Mouse (Mus musculus): ENCODE data around the gene Acvr2a.
A peak's percentile ranks its signal among the peaks of the same experiment; 100 is the strongest.
"Not testable (repeated sequence)": the region's sequence is repeated elsewhere in the genome, so short reads cannot be mapped to it uniquely, and the experiment has no call there.

Acvr2a gene

GRCm38 (mm10) chr2:48813371-48814222 is at the start of gene Acvr2a:
Gene Acvr2a (plus strand): TSS chr2:48814109.
- peak; percentile 65 to 77 for DNase-seq (ENCODE audit: low spot score in 2 of 2)

DNA sequence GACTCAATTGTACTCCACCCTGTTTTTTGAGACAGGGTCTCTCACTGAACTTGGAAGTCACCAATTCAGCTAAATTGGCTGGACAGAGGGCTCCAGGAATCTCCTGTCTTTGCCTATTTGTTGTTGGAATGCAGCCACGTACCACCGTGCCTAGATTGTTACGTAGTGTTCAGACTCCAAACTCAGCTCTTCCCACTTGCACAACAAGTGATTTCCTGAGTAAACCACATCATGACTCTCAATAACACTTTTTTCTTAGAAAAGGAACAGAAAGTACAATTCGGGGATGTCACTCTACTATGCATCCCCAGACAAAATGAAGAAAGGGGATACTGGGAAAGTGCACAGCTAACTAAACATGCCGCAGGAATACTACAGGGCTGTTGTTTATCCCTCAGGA is 47.4 kb upstream of the Acvr2a start:
- no peak for DNase-seq (ENCODE audit: low spot score in 2 of 2)

- no peak for DNase-seq (ENCODE audit: low spot score in 2 of 2)
These were observed 46.1 kb upstream of the Acvr2a start for GRCm38 (mm10) chr2:48767778-48768177.

- DNase-seq (ENCODE audit: low spot score in 2 of 2) = no peak
These were observed 45.7 kb upstream of the Acvr2a start for GRCm38 (mm10) chr2:48768219-48768618.

- no peak for DNase-seq (ENCODE audit: low spot score in 2 of 2)
These were observed 43.8 kb upstream of the Acvr2a start for GRCm38 (mm10) chr2:48770100-48770499.

DNA sequence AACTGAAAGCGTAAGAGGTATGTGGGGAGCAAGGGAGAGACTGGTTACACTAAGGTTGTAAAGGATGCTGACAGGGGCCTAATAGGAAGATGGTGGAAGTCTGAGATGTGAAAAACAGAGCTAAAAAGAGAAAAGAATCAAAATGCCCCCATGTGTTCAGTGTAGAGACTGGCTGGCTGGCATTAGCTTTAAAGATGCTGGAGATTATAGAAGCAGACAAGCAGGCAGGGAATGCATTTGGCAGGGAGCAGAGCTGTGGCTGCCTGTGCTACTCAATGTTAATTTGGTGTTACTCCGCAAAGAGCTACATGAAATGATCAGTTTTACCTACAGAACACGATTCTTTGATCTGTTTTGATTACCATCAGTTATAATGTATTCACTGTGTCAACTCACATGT is 43.3 kb upstream of the Acvr2a start:
- no peak for DNase-seq (ENCODE audit: low spot score in 2 of 2)

DNA sequence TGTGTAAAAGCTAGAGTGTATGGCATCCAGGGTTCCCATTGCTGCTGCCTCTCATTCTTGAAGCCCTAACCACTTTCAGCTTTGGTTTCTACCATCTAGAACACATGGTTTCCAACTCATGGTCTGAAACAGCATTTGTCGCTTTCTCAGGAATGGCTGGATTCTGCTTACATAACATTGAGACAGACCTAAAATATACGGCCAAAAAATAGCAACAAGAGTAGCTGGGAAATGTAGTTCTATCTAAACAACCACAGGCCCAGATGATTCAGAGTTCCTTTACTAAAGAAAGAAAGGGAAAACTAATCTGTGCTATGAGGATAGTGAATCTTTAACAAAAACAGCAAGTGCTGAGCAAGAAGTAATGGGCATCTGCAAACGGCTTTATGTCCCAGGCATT is 38.6 kb upstream of the Acvr2a start:
- DNase-seq (ENCODE audit: low spot score in 2 of 2) = no peak

DNA sequence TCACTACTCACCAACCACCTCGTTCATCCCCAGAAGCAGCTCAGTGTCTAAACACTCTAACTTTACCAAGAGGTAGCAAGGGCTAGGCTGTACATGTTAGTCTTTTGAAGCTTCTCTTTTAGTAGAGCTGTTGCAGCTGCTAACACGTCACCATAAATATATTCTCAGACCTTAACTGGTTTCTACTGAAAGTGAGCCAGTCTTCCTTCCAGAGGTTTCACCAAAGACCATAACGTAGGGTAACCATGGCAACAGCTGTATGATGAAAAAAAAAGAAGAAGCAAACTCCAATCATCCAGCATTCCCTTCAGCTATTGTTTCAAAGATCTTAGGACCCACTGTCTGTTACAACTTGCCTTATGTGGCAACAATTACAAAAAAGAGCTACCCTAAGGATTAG is 25.0 kb upstream of the Acvr2a start:
- DNase-seq (ENCODE audit: low spot score in 2 of 2) = no peak

GRCm38 (mm10) chr2:48814223-48815038 is 522 bp downstream of the Acvr2a start:
- peak; percentile 4 to 10 for DNase-seq (ENCODE audit: low spot score in 2 of 2)

DNA sequence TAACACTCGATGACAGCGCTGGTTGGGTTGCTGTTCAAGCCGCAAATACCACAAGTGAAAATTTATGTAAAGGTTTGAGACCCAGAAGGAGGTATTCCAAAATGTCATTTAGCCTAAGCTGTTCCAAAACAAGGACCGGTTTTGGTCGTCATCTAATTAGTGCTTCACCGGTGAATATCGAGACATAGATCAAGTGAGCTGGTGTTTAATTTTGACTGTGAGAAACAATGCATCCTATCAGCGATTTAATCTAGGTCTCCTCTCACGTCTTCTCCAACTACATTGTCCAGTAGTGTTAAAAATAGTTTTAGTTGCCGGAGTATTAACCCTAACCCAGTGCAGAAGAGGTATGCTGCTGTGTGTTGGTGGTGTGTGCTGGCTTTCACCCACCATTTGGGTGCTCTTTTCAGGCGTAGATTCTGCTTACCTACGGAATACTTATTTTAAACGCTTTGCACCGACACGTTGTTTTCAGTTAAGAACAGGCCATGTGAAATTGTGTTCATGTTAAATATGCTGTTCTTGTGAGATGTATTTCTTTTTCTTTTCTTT is 1.2 kb downstream of the Acvr2a start:
- no peak for DNase-seq (ENCODE audit: low spot score in 2 of 2)

GRCm38 (mm10) chr2:48816141-48817028 is 2.5 kb downstream of the Acvr2a start:
- DNase-seq (ENCODE audit: low spot score in 2 of 2) = no peak

DNA sequence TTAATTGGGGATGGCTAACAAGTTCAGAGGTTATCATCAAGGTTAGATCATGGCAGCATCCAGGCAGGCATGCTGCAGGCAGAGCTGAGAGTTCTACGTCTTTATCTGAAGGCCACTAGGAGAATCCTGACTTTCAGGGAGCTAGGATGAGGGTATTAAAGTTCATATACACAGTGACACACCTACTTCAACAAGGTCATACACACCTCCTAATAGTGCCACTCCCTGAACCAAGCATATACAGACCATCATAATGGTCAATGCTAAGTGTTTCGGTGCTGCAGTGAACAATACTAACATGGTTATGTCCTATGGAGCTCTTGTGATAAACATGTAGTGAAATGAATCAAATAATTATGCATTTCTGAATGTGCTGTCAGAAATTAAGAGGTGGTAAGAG is 12.0 kb downstream of the Acvr2a start:
- DNase-seq (ENCODE audit: low spot score in 2 of 2) = no peak

DNA sequence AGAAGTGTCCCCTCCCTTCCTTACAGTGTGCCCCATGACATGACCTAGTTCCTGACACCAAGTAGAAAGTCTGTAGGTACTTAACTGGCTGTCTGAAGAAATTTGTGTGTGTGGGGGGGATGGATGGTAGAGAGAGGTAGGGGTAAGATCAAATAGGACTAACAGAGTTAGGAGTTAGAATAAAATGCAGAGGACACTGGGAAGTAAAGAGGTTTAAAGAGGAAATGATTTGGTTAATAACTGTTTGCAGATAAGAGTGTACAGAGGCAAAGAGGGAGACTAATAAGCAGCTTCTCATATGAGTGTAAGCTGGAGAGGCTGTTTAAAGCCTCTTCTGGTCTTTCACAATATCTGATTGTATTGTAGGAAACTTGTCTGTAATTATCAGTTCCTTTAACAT is 12.5 kb downstream of the Acvr2a start:
- no peak for DNase-seq (ENCODE audit: low spot score in 2 of 2)

DNA sequence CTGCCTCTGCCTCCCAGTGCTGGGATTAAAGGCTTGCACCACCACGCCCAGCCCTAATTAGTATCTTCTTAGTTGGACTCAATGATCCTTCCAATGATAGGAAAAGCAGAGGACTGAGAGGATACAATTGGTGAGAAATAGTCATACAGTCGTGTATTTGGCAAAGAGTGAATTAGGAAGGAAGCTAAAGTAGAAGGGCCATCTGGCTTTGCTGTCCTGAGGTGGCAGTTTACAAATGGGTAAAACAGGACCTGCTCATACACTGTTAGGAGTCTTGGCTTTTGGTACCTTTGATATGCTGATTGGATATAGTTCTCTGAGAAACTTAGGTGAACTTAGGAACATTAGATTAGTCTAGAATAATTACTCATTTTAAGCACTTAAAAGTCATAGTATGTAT is 16.6 kb downstream of the Acvr2a start:
- DNase-seq (ENCODE audit: low spot score in 2 of 2) = no peak

DNA sequence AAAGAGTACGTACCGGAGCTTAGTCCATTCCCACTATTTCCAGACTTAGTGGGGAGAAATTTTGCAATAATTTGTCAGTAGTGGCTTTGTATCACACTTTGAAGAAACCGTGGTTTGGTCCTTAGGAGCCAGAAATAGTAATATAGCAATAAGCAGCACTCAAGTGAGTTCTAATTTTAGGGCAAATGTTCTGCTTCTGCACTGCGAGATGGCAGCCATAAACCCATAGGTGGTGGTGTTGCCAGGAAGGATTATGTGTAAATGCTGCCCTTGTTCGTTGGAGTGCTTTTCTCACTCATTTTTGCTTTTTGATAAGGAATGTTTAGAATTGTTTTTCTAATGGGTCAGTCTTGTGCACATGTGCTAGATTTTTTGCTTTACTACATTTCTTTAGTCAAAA is 18.4 kb downstream of the Acvr2a start:
- no peak for DNase-seq (ENCODE audit: low spot score in 2 of 2)

GRCm38 (mm10) chr2:48833884-48834450 is 20.1 kb downstream of the Acvr2a start:
- DNase-seq (ENCODE audit: low spot score in 2 of 2) = no peak

- DNase-seq (ENCODE audit: low spot score in 2 of 2) = no peak
These were observed 27.9 kb downstream of the Acvr2a start for GRCm38 (mm10) chr2:48841611-48842470.

GRCm38 (mm10) chr2:48846689-48847398 is 32.9 kb downstream of the Acvr2a start:
- no peak for DNase-seq (ENCODE audit: low spot score in 2 of 2)

DNA sequence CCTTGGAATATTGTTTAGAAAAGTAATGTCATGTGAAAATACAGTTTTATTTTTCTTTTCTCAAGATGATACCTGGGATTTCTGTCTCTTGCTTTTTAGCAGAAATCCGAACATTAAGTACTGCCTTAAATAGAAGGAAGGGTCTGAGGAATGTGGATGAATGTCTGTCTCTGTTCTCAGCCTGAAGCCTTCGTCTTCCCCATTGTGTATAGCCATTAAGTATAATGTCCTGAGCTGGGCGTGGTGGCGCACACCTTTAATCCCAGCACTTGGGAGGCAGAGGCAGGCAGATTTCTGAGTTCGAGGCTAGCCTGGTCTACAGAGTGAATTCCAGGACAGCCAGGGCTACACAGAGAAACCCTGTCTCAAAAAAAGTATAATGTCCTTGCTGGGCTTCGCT is 51.7 kb downstream of the Acvr2a start:
- not testable (repeated sequence) for DNase-seq (ENCODE audit: low spot score in 2 of 2)
